Mouse (Mus musculus) MEL (cell line): ENCODE results near the gene Rrp7a.
A peak's percentile ranks its signal among the peaks of the same experiment; 100 is the strongest.

Source experiments
- BHLHE40 ChIP-seq: IDR thresholded peaks from 2 replicates; pipeline ENCODE4 v1.6.1; 2012; ENCODE audit warnings: low read depth, mild to moderate bottlenecking, inconsistent platforms, low read length, improper control_type of control experiment, borderline replicate concordance
- CHD1 ChIP-seq: IDR thresholded peaks from 2 replicates; pipeline ENCODE4 v1.6.1; 2012; ENCODE audit warnings: low read depth, mild to moderate bottlenecking, inconsistent platforms, low read length, improper control_type of control experiment
- CTCF ChIP-seq, 3 experiments: IDR thresholded peaks in 2 of 3; conservative IDR thresholded peaks in 1 of 3; 2 replicates each; pipeline ENCODE4 v1.5.1; 2011 to 2012; ENCODE audit warnings: low read length in 3 of 3, low read depth in 2 of 3, mild to moderate bottlenecking in 2 of 3, improper control_type of control experiment in 1 of 3, inconsistent platforms in 1 of 3, mixed read lengths in 1 of 3, moderate library complexity in 1 of 3; ENCODE audit not compliant: control insufficient read depth in 1 of 3, insufficient read depth in 1 of 3, poor library complexity in 1 of 3, severe bottlenecking in 1 of 3
- EP300 ChIP-seq, 2 experiments: IDR thresholded peaks; 2 replicates each; pipeline ENCODE4 v1.6.1; 2011; ENCODE audit warnings: improper control_type of control experiment in 2 of 2, low read length in 2 of 2, low read depth in 1 of 2, mild to moderate bottlenecking in 1 of 2
- JUND ChIP-seq: IDR thresholded peaks from 2 replicates; pipeline ENCODE4 v1.6.1; 2011; ENCODE audit warnings: low read depth, mild to moderate bottlenecking, improper control_type of control experiment, low read length
- MAFK ChIP-seq: IDR thresholded peaks from 2 replicates; pipeline ENCODE4 v1.6.1; 2011; ENCODE audit warnings: low read depth, mild to moderate bottlenecking, low read length, improper control_type of control experiment, borderline replicate concordance
- MAX ChIP-seq: IDR thresholded peaks from 2 replicates; pipeline ENCODE4 v1.6.1; 2011; ENCODE audit warnings: low read length, improper control_type of control experiment
- MYC ChIP-seq: IDR thresholded peaks from 2 replicates; pipeline ENCODE4 v1.6.1; 2011; ENCODE audit warnings: low read depth, mild to moderate bottlenecking, low read length, improper control_type of control experiment, moderate library complexity
- NRF1 ChIP-seq: IDR thresholded peaks from 2 replicates; pipeline ENCODE4 v1.6.1; 2014; ENCODE audit warnings: low read depth, mild to moderate bottlenecking, inconsistent platforms, low read length, improper control_type of control experiment, moderate library complexity; ENCODE audit not compliant: poor library complexity, insufficient read depth, severe bottlenecking
- POLR2A ChIP-seq, 2 experiments: IDR thresholded peaks; 2 replicates each; pipeline ENCODE4 v1.6.1; 2011 to 2012; ENCODE audit warnings: low read length in 2 of 2, mild to moderate bottlenecking in 2 of 2, control low read depth in 1 of 2, improper control_type of control experiment in 1 of 2, low read depth in 1 of 2, moderate library complexity in 1 of 2; ENCODE audit not compliant: control insufficient read depth in 1 of 2, insufficient read depth in 1 of 2, poor library complexity in 1 of 2
- TAL1 ChIP-seq: IDR thresholded peaks from 2 replicates; pipeline ENCODE4 v1.6.1; 2012; ENCODE audit warnings: mild to moderate bottlenecking, inconsistent platforms, low read length, moderate library complexity, mixed read lengths
- TBP ChIP-seq: IDR thresholded peaks from 2 replicates; pipeline ENCODE4 v1.8.0; 2011; ENCODE audit warnings: low read depth, low read length, improper control_type of control experiment

DNA sequence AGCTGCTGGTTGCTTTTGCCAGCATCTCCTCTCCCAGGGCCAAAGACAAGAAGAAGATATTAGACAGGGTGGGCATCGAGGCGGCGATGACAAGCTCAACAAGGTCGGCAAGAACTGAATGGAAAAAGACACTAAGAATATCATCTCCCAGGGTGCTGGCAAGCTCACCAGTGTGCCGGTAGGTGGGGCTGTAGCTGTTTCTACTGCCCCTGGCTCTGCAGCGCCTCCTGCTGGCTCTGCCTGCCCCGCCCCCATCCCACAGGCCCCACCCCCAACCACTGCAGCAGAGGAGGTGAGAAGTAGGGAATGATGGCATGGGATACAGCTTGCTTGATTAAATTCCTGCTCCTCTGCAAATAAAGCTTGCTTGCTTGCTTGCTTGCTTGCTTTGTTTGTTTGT is 36.7 kb downstream of the Rrp7a start:
- TF ChIP-seq NRF1 (no peak), TAL1 (no peak), POLR2A (IDR thresholded peaks at IDR 0.05; ENCODE audit: control insufficient read depth in 1 of 2, insufficient read depth in 1 of 2, low read depth in 1 of 2, low read length in 2 of 2, poor library complexity in 1 of 2) (no peak), BHLHE40 (no peak), JUND (no peak), CTCF (IDR thresholded peaks at IDR 0.05 in 2 of 3, conservative IDR thresholded peaks at IDR 0.05 in 1 of 3; ENCODE audit: control insufficient read depth in 1 of 3, insufficient read depth in 1 of 3, low read depth in 2 of 3, low read length in 3 of 3, poor library complexity in 1 of 3, severe bottlenecking in 1 of 3) (peak; percentile 83 to 100 (median 97)), TBP (no peak), MAFK (no peak), EP300 (IDR thresholded peaks at IDR 0.05; ENCODE audit: low read depth in 1 of 2, low read length in 2 of 2) (no peak), CHD1 (no peak), MYC (no peak), MAX (no peak)
